Mouse (Mus musculus): ENCODE results near the gene Cdrt4. TPM values are rescaled to one million over a fixed set of nuclear protein-coding genes. Genes with fewer than 3 reads are reported as not detected.

Gene Cdrt4
- polyA plus RNA-seq, 1 experiment from 2014 or later = not detected

- Histone ChIP-seq H3K36me3 (ENCODE audit: control insufficient read depth, insufficient read depth, low read length) (no peaks in the 10 kb centered on the region), H3K27ac (ENCODE audit: low read depth, low read length) (no peak overlapping the region), H3K4me1 (ENCODE audit: control insufficient read depth, insufficient read depth, low read length) (no peaks in the 10 kb centered on the region), H3K9me3 (ENCODE audit: control insufficient read depth, low read length) (no peaks in the 10 kb centered on the region), H3K27me3 (ENCODE audit: control insufficient read depth, insufficient read depth, low read length) (no peaks in the 10 kb centered on the region), H3K4me2 (ENCODE audit: low read depth, low read length) (no peak overlapping the region), H3K9ac (replicated peaks; ENCODE audit: low read depth, low read length) (no peak overlapping the region), H3K4me3 (ENCODE audit: low read depth, low read length) (no peak overlapping the region)
- whole genome bisulfite sequencing = 88% methylated on average over 11 of the region's 11 CpGs
- ATAC-seq (ENCODE audit: low read depth) = no peak
These were observed 16.0 kb upstream of the Cdrt4 start for GRCm38 (mm10) chr11:62934795-62935514.

- H3K27me3 ChIP-seq (ENCODE audit: control insufficient read depth, insufficient read depth, low read length) = no peaks in the 10 kb centered on the region
- H3K4me1 ChIP-seq (ENCODE audit: control insufficient read depth, insufficient read depth, low read length) = no peaks in the 10 kb centered on the region
- H3K9ac ChIP-seq (replicated peaks; ENCODE audit: low read depth, low read length) = no peak overlapping the region
- no peak overlapping the region for H3K4me2 ChIP-seq (ENCODE audit: low read depth, low read length)
- H3K9me3 ChIP-seq (ENCODE audit: control insufficient read depth, low read length) = no peaks in the 10 kb centered on the region
- no peaks in the 10 kb centered on the region for H3K36me3 ChIP-seq (ENCODE audit: control insufficient read depth, insufficient read depth, low read length)
- WGBS = 91% methylated on average over 6 of the region's 6 CpGs
- H3K27ac ChIP-seq (ENCODE audit: low read depth, low read length) = no peak overlapping the region
- no peak overlapping the region for H3K4me3 ChIP-seq (ENCODE audit: low read depth, low read length)
- ATAC-seq (ENCODE audit: low read depth) = no peak
These were observed 13.0 kb upstream of the Cdrt4 start for GRCm38 (mm10) chr11:62937986-62938385.

DNA sequence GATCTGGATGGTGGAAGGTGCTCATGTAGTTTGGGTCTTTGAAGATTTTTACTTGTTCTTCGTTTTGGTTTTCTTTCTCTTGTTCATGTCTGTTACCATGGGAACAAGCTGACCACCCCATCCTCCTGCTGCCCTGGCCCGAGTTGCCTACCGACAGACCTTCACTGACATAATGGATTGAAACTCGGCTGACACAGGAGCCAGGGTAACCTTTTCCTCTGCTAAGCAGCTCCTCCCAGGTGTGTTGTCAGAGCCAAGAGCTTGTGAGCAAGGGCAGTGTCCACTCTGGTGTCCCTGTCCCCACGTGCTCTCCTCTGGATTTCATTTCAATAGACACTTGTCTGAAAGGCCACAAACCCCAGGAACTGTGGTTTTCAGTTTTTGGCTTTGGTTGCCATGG, 12.1 kb upstream of the Cdrt4 start:
- no peak for ATAC-seq (ENCODE audit: low read depth)
- no peaks in the 10 kb centered on the region for H3K9me3 ChIP-seq (ENCODE audit: control insufficient read depth, low read length)
- H3K4me3 ChIP-seq (ENCODE audit: low read depth, low read length) = no peak overlapping the region
- no peak overlapping the region for H3K9ac ChIP-seq (replicated peaks; ENCODE audit: low read depth, low read length)
- no peak overlapping the region for H3K4me2 ChIP-seq (ENCODE audit: low read depth, low read length)
- H3K27me3 ChIP-seq (ENCODE audit: control insufficient read depth, insufficient read depth, low read length) = no peaks in the 10 kb centered on the region
- WGBS = 69% methylated on average over 5 of the region's 5 CpGs
- no peaks in the 10 kb centered on the region for H3K4me1 ChIP-seq (ENCODE audit: control insufficient read depth, insufficient read depth, low read length)
- H3K36me3 ChIP-seq (ENCODE audit: control insufficient read depth, insufficient read depth, low read length) = no peaks in the 10 kb centered on the region
- no peak overlapping the region for H3K27ac ChIP-seq (ENCODE audit: low read depth, low read length)

GRCm38 (mm10) chr11:62940176-62940575, 10.8 kb upstream of the Cdrt4 start:
- ATAC-seq (ENCODE audit: low read depth) = no peak
- no peak overlapping the region for H3K27ac ChIP-seq (ENCODE audit: low read depth, low read length)
- 89% methylated on average over 3 of the region's 3 CpGs for WGBS
- H3K4me3 ChIP-seq (ENCODE audit: low read depth, low read length) = no peak overlapping the region
- no peak overlapping the region for H3K9ac ChIP-seq (replicated peaks; ENCODE audit: low read depth, low read length)
- no peaks in the 10 kb centered on the region for H3K4me1 ChIP-seq (ENCODE audit: control insufficient read depth, insufficient read depth, low read length)
- H3K4me2 ChIP-seq (ENCODE audit: low read depth, low read length) = no peak overlapping the region
- H3K9me3 ChIP-seq (ENCODE audit: control insufficient read depth, low read length) = no peaks in the 10 kb centered on the region
- H3K27me3 ChIP-seq (ENCODE audit: control insufficient read depth, insufficient read depth, low read length) = no peaks in the 10 kb centered on the region
- H3K36me3 ChIP-seq (ENCODE audit: control insufficient read depth, insufficient read depth, low read length) = no peaks in the 10 kb centered on the region

DNA sequence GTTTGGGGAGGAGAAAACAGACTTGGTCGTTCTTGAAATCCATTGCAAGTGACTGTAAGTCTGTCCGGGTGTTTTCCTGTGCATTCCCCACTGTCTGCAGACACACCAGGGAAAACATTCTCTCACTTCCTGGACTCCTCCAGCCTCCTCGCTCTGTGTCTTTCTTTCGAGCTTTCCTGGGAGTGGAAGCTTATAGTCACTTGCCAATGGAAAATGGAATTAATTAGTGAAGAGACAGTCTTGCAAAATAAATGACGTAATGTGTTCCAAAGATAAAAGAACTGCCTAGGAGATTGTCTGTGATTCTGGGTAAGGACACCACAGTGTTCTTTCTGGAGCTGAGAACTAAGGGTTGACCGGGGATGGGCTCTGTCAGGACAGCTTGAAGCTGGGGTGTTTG, 7.5 kb upstream of the Cdrt4 start:
- no peak overlapping the region for H3K27ac ChIP-seq (ENCODE audit: low read depth, low read length)
- 80% methylated on average over 6 of the region's 6 CpGs for WGBS
- ATAC-seq (ENCODE audit: low read depth) = no peak

DNA sequence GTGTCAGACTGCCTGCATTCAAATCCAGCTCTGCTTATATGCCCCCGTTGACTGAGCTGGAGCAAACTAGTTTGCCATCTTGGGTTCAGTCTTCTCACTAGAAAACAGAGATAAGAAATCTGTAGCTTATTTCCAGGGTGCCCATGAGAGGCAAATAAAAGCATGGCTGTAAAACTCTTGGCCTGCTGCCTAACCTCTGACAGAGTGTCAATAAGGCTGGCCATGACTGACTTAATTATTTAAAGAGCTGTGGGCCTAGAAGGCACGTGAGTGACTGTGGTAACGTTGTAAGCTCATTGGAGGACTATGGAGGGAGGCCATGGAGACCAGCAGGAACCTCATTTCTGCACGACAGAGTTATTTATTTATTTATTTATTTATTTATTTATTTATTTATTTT, 5.5 kb upstream of the Cdrt4 start:
- H3K4me3 ChIP-seq (ENCODE audit: low read depth, low read length) = no peak overlapping the region
- no peak overlapping the region for H3K4me2 ChIP-seq (ENCODE audit: low read depth, low read length)
- H3K27me3 ChIP-seq (ENCODE audit: control insufficient read depth, insufficient read depth, low read length) = no peaks in the 10 kb centered on the region
- no peaks in the 10 kb centered on the region for H3K36me3 ChIP-seq (ENCODE audit: control insufficient read depth, insufficient read depth, low read length)
- no peak overlapping the region for H3K9ac ChIP-seq (replicated peaks; ENCODE audit: low read depth, low read length)
- no peaks in the 10 kb centered on the region for H3K9me3 ChIP-seq (ENCODE audit: control insufficient read depth, low read length)
- H3K27ac ChIP-seq (ENCODE audit: low read depth, low read length) = no peak overlapping the region
- 48% methylated on average over 4 of the region's 4 CpGs for WGBS
- no peak for ATAC-seq (ENCODE audit: low read depth)
- H3K4me1 ChIP-seq (ENCODE audit: control insufficient read depth, insufficient read depth, low read length) = no peaks in the 10 kb centered on the region

More for the DNA sequence above, 7.5 kb upstream of the Cdrt4 start:
- Histone ChIP-seq H3K9ac (replicated peaks; ENCODE audit: low read depth, low read length) (no peak overlapping the region), H3K4me1 (ENCODE audit: control insufficient read depth, insufficient read depth, low read length) (no peaks in the 10 kb centered on the region), H3K36me3 (ENCODE audit: control insufficient read depth, insufficient read depth, low read length) (no peaks in the 10 kb centered on the region), H3K4me3 (ENCODE audit: low read depth, low read length) (no peak overlapping the region), H3K9me3 (ENCODE audit: control insufficient read depth, low read length) (no peaks in the 10 kb centered on the region), H3K27me3 (ENCODE audit: control insufficient read depth, insufficient read depth, low read length) (no peaks in the 10 kb centered on the region), H3K4me2 (ENCODE audit: low read depth, low read length) (no peak overlapping the region)

DNA sequence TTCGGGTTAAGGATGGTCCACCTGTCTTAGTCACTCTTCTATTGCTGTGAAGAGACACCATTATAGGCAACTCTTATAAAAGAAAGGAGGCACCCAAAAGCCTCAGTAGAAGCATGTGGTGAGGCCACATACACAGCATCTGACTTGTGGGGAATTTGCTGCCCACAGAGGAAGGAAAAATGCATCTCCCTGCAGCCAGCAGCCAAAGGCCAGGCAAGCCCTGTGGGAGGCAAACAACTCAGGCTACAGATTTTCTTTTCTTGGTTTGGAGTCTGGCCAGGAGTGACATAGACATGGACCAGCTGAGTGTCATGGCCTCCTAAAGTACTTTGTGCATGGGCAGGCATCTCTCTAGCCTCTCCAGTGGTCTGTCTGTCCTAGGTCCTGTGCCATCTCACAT, 1.4 kb upstream of the Cdrt4 start:
- H3K27ac ChIP-seq (ENCODE audit: low read depth, low read length) = no peak overlapping the region
- no peaks in the 10 kb centered on the region for H3K4me1 ChIP-seq (ENCODE audit: control insufficient read depth, insufficient read depth, low read length)
- no peak for ATAC-seq (ENCODE audit: low read depth)
- no peaks in the 10 kb centered on the region for H3K9me3 ChIP-seq (ENCODE audit: control insufficient read depth, low read length)
- H3K4me3 ChIP-seq (ENCODE audit: low read depth, low read length) = no peak overlapping the region
- no peaks in the 10 kb centered on the region for H3K27me3 ChIP-seq (ENCODE audit: control insufficient read depth, insufficient read depth, low read length)
- 86% methylated on average over 1 of the region's 1 CpGs for WGBS
- H3K36me3 ChIP-seq (ENCODE audit: control insufficient read depth, insufficient read depth, low read length) = no peaks in the 10 kb centered on the region
- no peak overlapping the region for H3K9ac ChIP-seq (replicated peaks; ENCODE audit: low read depth, low read length)
- H3K4me2 ChIP-seq (ENCODE audit: low read depth, low read length) = no peak overlapping the region

GRCm38 (mm10) chr11:62954766-62955165, 3.8 kb downstream of the Cdrt4 start:
- no peaks in the 10 kb centered on the region for H3K9me3 ChIP-seq (ENCODE audit: control insufficient read depth, low read length)
- no peak for ATAC-seq (ENCODE audit: low read depth)
- H3K4me1 ChIP-seq (ENCODE audit: control insufficient read depth, insufficient read depth, low read length) = no peaks in the 10 kb centered on the region
- no peak overlapping the region for H3K4me2 ChIP-seq (ENCODE audit: low read depth, low read length)
- no peak overlapping the region for H3K9ac ChIP-seq (replicated peaks; ENCODE audit: low read depth, low read length)
- no peak overlapping the region for H3K4me3 ChIP-seq (ENCODE audit: low read depth, low read length)
- no peak overlapping the region for H3K27ac ChIP-seq (ENCODE audit: low read depth, low read length)
- no peaks in the 10 kb centered on the region for H3K27me3 ChIP-seq (ENCODE audit: control insufficient read depth, insufficient read depth, low read length)
- WGBS = 96% methylated on average over 2 of the region's 3 CpGs
- H3K36me3 ChIP-seq (ENCODE audit: control insufficient read depth, insufficient read depth, low read length) = no peaks in the 10 kb centered on the region

DNA sequence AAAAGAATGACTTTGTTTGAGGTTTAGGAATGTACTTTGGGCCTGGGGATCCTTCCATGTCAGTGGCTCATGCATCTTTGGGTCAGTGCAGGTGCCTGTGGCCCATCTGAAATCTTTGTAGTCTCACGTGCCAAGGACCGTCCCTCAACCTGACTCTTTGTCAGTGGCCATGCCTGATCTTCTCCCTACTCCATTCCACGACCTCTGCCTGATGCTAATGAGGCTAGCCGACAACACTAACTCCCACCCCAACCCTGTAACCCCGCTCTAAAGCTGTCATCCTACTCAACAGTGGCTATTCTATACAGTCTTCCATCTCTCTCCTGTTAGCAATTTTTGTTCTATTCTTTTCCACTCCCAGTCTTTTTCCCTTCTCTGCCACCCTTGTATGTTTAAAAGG, 4.2 kb downstream of the Cdrt4 start:
- no peak overlapping the region for H3K4me3 ChIP-seq (ENCODE audit: low read depth, low read length)
- H3K27ac ChIP-seq (ENCODE audit: low read depth, low read length) = no peak overlapping the region
- 55% methylated on average over 5 of the region's 5 CpGs for WGBS
- no peak overlapping the region for H3K9ac ChIP-seq (replicated peaks; ENCODE audit: low read depth, low read length)
- no peak for ATAC-seq (ENCODE audit: low read depth)
- H3K4me2 ChIP-seq (ENCODE audit: low read depth, low read length) = no peak overlapping the region
- H3K36me3 ChIP-seq (ENCODE audit: control insufficient read depth, insufficient read depth, low read length) = no peaks in the 10 kb centered on the region
- H3K4me1 ChIP-seq (ENCODE audit: control insufficient read depth, insufficient read depth, low read length) = no peaks in the 10 kb centered on the region
- no peaks in the 10 kb centered on the region for H3K27me3 ChIP-seq (ENCODE audit: control insufficient read depth, insufficient read depth, low read length)
- no peaks in the 10 kb centered on the region for H3K9me3 ChIP-seq (ENCODE audit: control insufficient read depth, low read length)

All from neural tube, embryonic 14.5 days (tissue).